Mouse (Mus musculus) lung, postnatal 10 days (tissue): ENCODE data around the gene Hyal3.

Experiments
- DNase-seq: peaks from one replicate; pipeline ENCODE4 v3.0.0; 2021

The Hyal3 gene

GRCm38 (mm10) chr9:107580501-107581317 lies at the start of gene Hyal3:
Gene Hyal3, plus strand, starts transcription at chr9:107580818.
- peak; percentile 98 for DNase-seq

DNA sequence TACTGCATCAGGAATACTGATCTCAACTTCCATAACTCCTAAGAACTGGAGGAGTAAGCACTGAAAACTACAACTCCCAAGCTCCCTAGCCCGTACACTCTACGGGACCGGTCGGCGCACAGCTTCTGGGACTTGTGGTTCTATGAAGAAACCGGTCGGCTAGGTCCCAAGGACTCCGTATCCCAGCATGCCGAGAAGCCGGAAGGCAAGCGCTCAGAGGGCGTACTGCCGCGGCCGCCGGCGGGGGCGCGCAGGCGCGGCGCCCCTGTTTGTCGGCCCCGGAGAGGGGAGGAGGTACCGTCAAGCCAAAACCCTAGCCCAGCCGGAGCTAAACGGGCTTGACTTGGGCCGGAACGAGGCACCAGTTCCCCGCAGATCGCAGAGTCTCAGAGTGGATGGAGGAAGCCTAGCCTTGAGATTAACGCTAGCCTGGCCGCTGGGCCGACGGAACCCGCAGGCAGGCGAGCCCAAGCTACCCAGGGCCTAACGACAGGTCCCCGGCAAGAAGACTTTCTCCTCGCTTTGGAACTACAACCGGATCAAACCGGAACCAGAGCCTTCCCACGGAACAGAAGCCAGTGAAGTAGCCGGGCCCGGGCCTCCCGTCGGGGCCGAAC lies 46.7 kb upstream of the Hyal3 start, which contains the start of gene Tmem115:
Gene Tmem115, plus strand, starts transcription at position 155 of the 617 bp plus-strand sequence.
- peak; percentile 96 for DNase-seq

DNA sequence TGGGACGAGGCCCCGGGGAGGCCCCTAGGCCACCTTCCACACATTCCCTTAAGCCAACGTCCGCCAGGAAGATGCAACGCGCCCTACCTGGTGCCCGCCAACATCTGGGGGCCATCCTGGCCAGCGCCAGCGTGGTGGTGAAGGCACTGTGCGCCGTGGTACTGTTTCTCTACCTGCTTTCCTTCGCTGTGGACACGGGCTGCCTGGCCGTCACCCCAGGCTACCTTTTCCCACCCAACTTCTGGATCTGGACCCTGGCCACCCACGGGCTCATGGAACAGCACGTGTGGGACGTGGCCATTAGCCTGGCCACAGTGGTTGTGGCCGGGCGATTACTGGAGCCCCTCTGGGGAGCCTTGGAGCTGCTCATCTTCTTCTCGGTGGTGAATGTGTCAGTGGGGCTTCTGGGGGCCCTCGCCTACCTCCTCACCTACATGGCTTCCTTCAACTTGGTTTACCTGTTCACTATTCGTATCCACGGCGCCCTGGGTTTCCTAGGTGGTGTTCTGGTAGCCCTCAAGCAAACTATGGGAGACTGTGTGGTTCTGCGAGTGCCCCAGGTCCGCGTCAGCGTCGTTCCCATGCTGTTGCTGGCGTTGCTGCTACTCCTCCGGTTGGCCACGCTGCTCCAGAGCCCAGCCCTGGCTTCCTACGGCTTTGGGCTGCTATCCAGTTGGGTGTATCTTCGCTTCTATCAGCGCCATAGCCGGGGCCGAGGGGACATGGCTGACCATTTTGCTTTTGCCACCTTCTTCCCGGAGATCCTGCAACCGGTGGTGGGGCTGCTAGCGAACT lies 46.0 kb upstream of the Hyal3 start:
- peak; percentile 48 for DNase-seq

GRCm38 (mm10) chr9:107538231-107538630 lies 42.4 kb upstream of the Hyal3 start:
- no peak for DNase-seq

GRCm38 (mm10) chr9:107538711-107539110 lies 41.9 kb upstream of the Hyal3 start:
- no peak for DNase-seq

GRCm38 (mm10) chr9:107539940-107540339 lies 40.7 kb upstream of the Hyal3 start:
- DNase-seq: no peak

DNA sequence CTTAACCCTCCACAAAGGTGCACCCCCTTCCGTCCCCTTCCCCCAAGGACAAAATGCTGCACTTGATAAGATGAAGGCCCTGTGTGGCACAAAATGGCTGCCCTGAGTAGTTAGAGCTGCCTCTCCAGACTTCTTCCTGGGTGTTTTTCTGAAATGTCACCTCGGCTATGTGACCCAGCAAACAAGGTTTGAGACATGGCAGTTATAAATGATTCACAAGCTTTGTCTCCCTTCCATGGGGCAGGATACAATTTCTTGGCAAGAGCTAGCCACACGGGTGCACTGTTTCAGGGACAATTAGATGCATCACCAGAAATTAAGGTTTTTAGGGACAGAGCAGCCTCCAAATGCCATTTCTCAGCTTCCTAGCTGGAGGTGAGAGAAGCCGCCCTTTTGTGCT lies 40.2 kb upstream of the Hyal3 start:
- no peak for DNase-seq

- DNase-seq: no peak
These were observed 39.6 kb upstream of the Hyal3 start for GRCm38 (mm10) chr9:107541005-107541404.

- DNase-seq: peak; percentile 97
These were observed 38.9 kb upstream of the Hyal3 start, which contains the start of the genes Cyb561d2 and Nprl2 for GRCm38 (mm10) chr9:107541474-107542351. Gene Cyb561d2, minus strand, starts transcription at chr9:107542193. Gene Nprl2, plus strand, starts transcription at chr9:107542226.

DNA sequence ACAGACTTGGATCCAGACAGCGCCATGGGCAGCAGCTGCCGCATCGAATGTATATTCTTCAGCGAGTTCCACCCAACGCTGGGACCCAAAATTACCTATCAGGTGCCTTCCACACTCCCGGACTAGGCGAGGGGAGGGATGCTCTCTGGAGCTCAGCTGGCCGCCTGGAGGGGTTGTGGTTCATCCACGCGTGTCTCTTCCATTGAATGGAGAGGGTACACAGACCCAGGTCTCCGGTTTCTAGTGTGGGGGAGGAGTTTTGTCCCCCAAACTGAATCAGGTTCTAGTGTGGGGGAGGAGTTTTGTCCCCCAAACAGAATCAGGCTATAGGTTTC lies 38.3 kb upstream of the Hyal3 start:
- DNase-seq: no peak

DNA sequence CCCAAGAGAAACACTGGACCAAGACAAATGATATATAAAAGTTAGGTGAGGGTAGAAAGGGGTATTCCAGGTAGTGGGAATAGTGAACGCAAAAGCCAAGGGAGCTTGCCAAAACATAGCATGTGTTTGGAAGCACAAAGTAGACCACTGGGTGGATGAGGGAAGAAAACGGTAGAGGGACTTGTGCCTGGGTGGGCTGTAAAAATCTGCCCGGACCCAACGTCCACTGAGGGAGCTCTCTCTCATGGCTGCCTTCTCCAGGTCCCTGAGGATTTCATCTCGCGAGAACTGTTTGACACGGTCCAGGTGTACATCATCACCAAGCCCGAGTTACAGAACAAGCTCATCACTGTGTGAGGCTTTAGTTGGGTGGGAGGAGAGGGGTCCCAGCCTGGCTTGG lies 37.9 kb upstream of the Hyal3 start:
- DNase-seq: no peak

DNA sequence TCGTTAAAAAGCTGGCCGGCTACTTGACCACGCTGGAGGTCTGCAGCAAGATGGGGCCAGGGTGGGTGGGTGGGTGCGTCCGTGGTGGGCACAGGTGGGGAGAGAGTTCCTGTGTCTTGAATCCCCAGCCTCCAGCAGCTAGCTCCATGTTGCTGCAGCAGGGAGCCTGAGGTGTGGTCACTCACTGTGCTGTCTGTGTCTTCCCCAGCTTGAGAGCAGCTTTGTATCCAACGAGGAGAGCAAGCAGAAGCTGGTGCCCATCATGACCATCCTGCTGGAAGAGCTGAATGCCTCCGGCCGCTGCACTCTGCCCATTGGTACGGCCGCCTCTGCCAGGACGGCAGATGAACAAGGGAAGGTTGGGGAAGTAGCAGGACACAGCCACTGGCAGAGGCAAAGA lies 37.3 kb upstream of the Hyal3 start:
- DNase-seq: no peak

GRCm38 (mm10) chr9:107544196-107544700 lies 36.4 kb upstream of the Hyal3 start:
- no peak for DNase-seq

GRCm38 (mm10) chr9:107544729-107545128 lies 35.9 kb upstream of the Hyal3 start:
- no peak for DNase-seq

DNA sequence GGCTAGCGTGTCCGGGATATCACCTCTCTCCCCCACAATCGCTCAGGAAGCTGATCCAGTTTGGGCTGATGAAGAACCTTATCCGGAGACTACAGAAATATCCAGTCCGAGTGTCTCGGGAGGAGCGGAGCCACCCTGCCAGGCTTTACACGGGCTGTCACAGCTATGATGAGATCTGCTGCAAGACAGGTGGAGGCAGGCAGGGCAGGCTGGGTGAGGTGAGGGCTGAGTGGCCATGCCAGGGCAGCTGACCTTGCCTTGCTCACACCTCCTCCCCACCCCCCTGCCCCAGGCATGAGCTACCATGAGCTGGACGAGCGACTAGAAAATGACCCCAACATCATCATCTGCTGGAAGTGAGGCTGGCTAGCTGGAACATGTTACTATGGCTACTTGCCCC lies 35.4 kb upstream of the Hyal3 start:
- no peak for DNase-seq

DNA sequence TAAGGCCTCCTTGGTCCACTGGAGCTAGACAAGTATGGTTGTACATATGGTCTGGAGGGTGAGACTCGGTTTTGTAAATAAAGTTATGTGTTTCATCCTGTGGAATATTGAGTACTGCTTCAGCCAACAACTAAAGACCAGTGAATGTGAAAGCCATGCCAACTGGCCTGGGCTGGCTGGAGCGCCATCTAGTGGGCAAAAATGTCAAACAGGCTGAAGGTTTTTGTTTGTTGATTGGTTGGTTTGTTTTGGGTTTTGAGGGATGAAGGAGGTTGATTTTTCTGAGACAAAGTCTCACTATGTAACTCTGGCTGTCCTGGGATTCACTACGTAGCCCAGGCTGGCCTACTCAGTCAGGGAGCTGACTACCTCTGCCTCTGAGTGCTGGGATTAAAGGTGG lies 35.0 kb upstream of the Hyal3 start:
- peak; percentile 88 for DNase-seq

- DNase-seq: peak; percentile 95
These were observed 33.6 kb upstream of the Hyal3 start, which contains the start of gene Zmynd10 for GRCm38 (mm10) chr9:107547026-107547425. Gene Zmynd10, plus strand, starts transcription at chr9:107547298.

DNA sequence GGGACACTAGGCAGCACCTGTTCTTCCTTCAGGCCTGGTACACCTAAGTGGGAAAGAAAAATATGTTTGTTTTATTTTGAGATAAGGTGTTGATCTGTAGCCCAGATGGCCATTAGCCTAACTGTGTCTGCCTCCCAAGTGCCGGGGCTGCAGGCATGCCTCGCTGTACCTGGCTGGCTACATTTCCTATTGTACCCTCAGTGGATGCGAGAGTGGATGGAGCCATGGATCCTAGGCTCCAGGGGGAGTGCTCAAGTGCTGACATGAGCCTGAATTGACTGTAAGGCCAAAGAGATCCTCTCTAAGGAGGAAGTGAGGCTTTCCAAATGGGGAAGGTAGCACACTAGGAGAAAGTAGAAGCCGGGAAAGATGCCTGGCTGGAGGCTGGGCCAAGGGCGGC lies 32.7 kb upstream of the Hyal3 start:
- no peak for DNase-seq

DNA sequence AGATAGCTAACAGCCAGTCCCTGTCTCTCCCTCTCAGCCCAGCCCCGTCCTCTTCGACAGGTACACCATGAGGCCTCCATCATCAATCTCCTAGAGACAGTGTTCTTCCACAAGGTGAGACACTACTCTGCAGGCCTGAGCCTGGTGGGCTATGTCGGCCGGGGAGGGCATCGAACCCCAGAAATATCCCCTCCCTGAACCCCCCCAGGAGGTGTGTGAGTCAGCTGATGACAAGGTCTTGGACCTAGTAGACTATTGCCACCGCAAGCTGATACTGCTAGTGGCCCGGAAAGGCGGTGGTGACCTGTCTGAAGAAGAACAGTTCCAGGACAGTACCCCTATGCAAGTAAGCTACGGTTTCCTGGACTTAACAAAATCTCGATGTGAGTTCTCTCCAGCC lies 31.8 kb upstream of the Hyal3 start:
- DNase-seq: no peak

- DNase-seq: no peak
These were observed 31.1 kb upstream of the Hyal3 start for GRCm38 (mm10) chr9:107549297-107550074.

DNA sequence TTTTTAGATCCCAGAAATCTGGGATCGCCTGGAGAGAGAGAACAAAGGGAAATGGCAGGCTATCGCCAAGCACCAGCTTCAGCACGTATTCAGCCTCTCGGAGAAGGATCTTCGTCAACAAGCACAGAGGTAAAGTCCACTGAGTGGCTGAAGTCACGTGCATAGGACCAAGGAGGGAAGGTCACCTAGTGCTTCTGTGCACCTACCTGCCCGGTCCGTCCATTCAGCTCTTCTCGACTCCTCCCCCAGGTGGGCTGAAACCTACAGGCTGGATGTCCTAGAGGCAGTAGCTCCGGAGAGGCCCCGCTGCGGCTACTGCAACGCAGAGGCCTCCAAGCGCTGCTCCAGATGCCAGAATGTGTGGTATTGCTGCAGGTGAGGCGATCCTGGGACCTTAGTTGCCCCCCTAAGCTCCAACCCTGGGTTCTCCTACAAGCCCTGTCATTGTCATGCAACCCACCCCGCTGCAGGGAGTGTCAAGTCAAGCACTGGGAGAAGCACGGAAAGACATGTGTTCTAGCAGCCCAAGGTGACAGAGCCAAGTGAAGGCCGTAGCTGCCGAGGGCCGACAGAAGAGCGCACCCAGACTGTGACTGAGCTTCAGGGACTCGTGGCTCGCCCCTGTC lies 30.0 kb upstream of the Hyal3 start:
- peak; percentile 44 for DNase-seq
